Mouse (Mus musculus): ENCODE measurements around the gene Ccdc88a. TPM values are rescaled to one million over a fixed set of nuclear protein-coding genes. Genes with fewer than 3 reads are reported as not detected.

Ccdc88a gene
- total RNA-seq, 2 experiments from 2014 or later, result 2.2 to 2.3 TPM

GRCm38 (mm10) chr11:29548504-29549424, 175.3 kb downstream of the Ccdc88a start:
- no peak for DNase-seq (ENCODE audit: low spot score)

- DNase-seq (ENCODE audit: low spot score), result no peak
Measured at GRCm38 (mm10) chr11:29549425-29549778, 175.9 kb downstream of the Ccdc88a start.

Other genes starting within 250 kb of the Ccdc88a start
- gene Pnpt1, start 242.9 kb upstream of the Ccdc88a start, total RNA-seq (2021), result 10 to 100 TPM; 14.4 to 15.7 TPM
- gene Ppp4r3b, start 200.8 kb upstream of the Ccdc88a start, total RNA-seq (2021), result 10 to 100 TPM; 23.0 to 25.2 TPM
- gene Cfap36, start 126.2 kb upstream of the Ccdc88a start, total RNA-seq (2021), result 10 to 100 TPM in 1 of 2 experiments, 1 to 10 TPM in 1; 8.2 to 12.2 TPM
- 10 to 100 TPM; 21.5 to 23.2 TPM for gene Prorsd1, start 141.4 kb downstream of the Ccdc88a start, total RNA-seq (2021)
- gene Mtif2, start 152.8 kb downstream of the Ccdc88a start, total RNA-seq (2021), result 10 to 100 TPM; 23.4 to 24.1 TPM
- not detected for gene Clhc1, start 174.3 kb downstream of the Ccdc88a start, total RNA-seq (2021)
- gene Rps27a, start 174.5 kb downstream of the Ccdc88a start, total RNA-seq (2021), result 100 to 1,000 TPM; 332 to 350 TPM